Mouse (Mus musculus) cortical plate, adult 2 months (tissue): ENCODE results near the gene Speer4d.
"Not testable (repeated sequence)": the region's sequence is repeated elsewhere in the genome, so short reads cannot be mapped to it uniquely, and the experiment has no call there.

Source experiments
- CTCF ChIP-seq: fragments of 200-500 bp; IDR thresholded peaks from 2 replicates; pipeline ENCODE4 v1.5.1; 2011; ENCODE audit warnings: mild to moderate bottlenecking, control low read depth, low read length; ENCODE audit not compliant: insufficient read depth; ENCODE audit errors: extremely low read depth
- POLR2A ChIP-seq: fragments of 200-500 bp; IDR thresholded peaks from 2 replicates; pipeline ENCODE4 v1.6.1; 2011; ENCODE audit warnings: mild to moderate bottlenecking, low read length, control low read depth; ENCODE audit not compliant: insufficient read depth; ENCODE audit errors: extremely low read depth

DNA sequence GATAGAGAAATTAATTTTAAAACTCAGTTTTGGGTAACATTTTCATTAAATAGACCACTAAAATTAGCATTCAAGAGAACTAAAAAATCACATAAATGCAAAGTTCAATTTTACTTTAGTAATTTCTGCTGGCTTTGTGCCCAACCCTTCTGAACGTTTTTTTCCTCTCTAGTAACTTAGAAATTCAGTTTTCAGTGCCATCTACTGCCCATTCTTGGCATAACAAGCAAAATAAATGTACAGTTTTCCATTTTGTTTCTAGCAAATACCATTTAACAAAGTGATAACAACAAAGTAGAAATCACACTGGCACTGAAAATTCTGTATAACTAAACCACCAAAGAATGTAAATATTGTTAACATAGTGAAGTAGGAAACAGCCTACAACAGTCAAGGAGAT, 8.2 kb upstream of the Speer4d start:
- TF ChIP-seq POLR2A, CTCF: not testable (repeated sequence)
